Mouse (Mus musculus): ENCODE data around the gene Ddx55. TPM values are rescaled to one million over a fixed set of nuclear protein-coding genes. Genes with fewer than 3 reads are reported as not detected.
A peak's percentile ranks its signal among the peaks of the same experiment; 100 is the strongest.

The Ddx55 gene
- total and polyA plus RNA-seq, 2 experiments = 3.0 to 6.3 TPM

DNA sequence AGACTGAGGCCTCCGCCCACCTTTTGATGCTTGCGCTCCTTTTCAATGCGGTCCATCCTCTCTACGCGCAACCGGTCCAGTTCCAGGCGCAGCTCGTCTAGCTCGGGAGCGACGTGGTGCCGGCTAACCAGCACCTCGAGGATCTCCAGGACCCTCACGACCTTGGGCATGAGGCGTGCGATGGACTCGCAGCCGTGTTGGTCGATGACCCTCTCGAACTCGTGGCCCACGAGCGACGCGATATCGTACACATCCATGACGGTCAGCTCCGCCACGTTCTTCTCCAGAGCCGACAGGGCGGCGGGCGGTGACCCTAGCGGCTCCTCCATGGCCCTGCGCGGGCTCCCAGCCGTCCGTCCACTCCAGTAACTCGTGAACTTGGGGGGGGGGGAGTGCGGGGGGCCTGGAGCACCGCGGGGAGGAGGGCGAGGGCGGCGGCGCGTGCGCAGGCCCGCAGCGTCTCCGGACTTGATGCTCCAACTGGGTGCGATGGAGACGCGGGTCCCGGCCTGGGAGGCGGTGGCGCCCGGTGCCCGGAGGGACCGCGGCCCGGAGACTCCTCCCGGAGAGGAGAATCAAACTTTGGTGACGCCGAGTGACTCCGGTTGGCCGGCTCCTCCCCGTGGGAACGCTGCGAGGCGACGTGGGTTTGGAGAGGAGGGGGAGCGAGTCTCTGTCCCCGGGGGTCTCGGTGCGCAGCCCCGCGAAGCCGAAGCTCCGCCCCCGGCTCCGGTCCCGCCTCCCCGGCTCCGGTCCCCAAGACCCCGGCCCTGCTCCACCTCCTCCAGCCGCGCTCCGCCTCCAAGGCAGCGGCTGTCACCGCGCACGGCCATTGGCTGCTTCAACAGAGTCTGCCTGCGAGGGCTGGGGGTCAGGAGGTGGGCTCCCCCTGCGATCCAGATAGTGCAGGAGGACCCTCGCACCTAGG lies 21.7 kb upstream of the Ddx55 start, which contains the start of gene Rilpl1:
Gene Rilpl1 (minus strand): TSS at position 737 of the 928 bp plus-strand sequence.
- TF ChIP-seq POLR2A (IDR thresholded peaks at IDR 0.05; ENCODE audit: extremely low read depth, insufficient read depth, low read length) = 0 out of 2 replicates have a peak, but pooled peaks have one; percentile 6
- TF ChIP-seq CTCF (IDR thresholded peaks at IDR 0.05; ENCODE audit: low read depth, low read length) = no peak
- H3K4me3 ChIP-seq (ENCODE audit: insufficient read depth, low read depth, low read length) = peak within 1 kb of the TSS; percentile 68
- H3K4me1 ChIP-seq (ENCODE audit: control insufficient read depth, insufficient read depth, low read length) = peaks cover 4% of the 10 kb centered on the region; the same call in 1 of the 2 replicates
- 2% methylated on average over 90 of the region's 96 CpGs for WGBS
- DNase-seq (ENCODE audit: extremely low read depth, low read depth, low spot score) = no peak
- no peaks in the 10 kb centered on the region for H3K36me3 ChIP-seq (ENCODE audit: control insufficient read depth, insufficient read depth, low read length)
- H3K9ac ChIP-seq (ENCODE audit: low read depth, low read length) = peak within 1 kb of the TSS; percentile 81
- no peaks in the 10 kb centered on the region for H3K27me3 ChIP-seq (ENCODE audit: control insufficient read depth, insufficient read depth, low read length)
- H3K79me2 ChIP-seq (ENCODE audit: control insufficient read depth, insufficient read depth, low read length) = 0 out of 2 replicates have a peak, but pooled peaks cover 4% of the 10 kb centered on the region
- H3K27ac ChIP-seq (replicated peaks; ENCODE audit: insufficient read depth, low read depth, low read length) = peak within 1 kb of the TSS; percentile 5; the same call in 1 of the 2 replicates

DNA sequence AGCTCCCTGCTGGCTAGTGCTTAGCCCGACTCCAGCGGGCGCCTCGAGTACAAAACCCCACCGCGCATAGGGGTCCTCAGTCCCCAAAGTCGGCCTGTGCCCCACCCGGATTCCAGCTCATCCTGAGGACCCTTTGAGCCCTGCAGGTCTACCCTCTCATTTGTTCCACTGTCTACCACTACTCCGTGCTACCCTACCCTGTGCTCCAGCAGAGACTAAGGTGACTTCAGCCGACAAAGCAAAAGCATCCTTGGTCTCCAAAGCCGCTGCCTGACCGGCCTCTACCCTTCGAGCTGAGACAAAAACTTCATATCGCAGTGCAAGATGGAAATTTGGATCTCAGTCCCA lies 21.1 kb upstream of the Ddx55 start:
- H3K4me3 ChIP-seq (ENCODE audit: insufficient read depth, low read depth, low read length) = peak overlapping the region; percentile 68
- DNase-seq (ENCODE audit: extremely low read depth, low read depth, low spot score) = no peak
- H3K79me2 ChIP-seq (ENCODE audit: control insufficient read depth, insufficient read depth, low read length) = no peaks in the 10 kb centered on the region
- H3K4me1 ChIP-seq (ENCODE audit: control insufficient read depth, insufficient read depth, low read length) = peaks cover 4% of the 10 kb centered on the region; the same call in 1 of the 2 replicates
- WGBS = 28% methylated on average over 14 of the region's 14 CpGs
- TF ChIP-seq CTCF (IDR thresholded peaks at IDR 0.05; ENCODE audit: low read depth, low read length) (no peak), POLR2A (IDR thresholded peaks at IDR 0.05; ENCODE audit: extremely low read depth, insufficient read depth, low read length) (no peak)
- no peaks in the 10 kb centered on the region for H3K36me3 ChIP-seq (ENCODE audit: control insufficient read depth, insufficient read depth, low read length)
- no peaks in the 10 kb centered on the region for H3K27me3 ChIP-seq (ENCODE audit: control insufficient read depth, insufficient read depth, low read length)
- 0 out of 2 replicates have a peak overlapping the region, but pooled peaks have one; percentile 5 for H3K27ac ChIP-seq (replicated peaks; ENCODE audit: insufficient read depth, low read depth, low read length)
- peak overlapping the region; percentile 81 for H3K9ac ChIP-seq (ENCODE audit: low read depth, low read length)

DNA sequence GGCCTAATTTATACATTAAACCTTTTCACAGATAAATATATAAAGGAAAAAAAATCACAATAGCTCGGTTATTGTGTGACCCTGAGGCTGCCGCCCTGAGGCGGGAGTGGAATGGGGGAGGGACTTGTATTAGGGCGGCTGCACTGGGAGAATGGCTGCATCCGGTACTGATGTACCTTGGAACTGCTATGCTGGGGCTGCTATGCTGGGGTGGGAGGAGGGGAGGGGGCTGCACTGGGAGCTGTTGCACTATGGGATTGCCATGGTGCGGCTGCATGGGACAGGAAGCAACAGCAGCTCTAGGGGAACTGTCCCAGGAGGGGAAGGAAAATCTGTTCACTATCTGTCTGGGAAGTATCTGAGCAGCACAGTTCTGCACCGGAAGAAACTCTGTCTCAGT lies 20.2 kb upstream of the Ddx55 start:
- Histone ChIP-seq H3K9ac (ENCODE audit: low read depth, low read length) (no peak overlapping the region), H3K4me1 (ENCODE audit: control insufficient read depth, insufficient read depth, low read length) (peaks cover 4% of the 10 kb centered on the region; the same call in 1 of the 2 replicates), H3K4me3 (ENCODE audit: insufficient read depth, low read depth, low read length) (no peak overlapping the region), H3K79me2 (ENCODE audit: control insufficient read depth, insufficient read depth, low read length) (no peaks in the 10 kb centered on the region), H3K27ac (replicated peaks; ENCODE audit: insufficient read depth, low read depth, low read length) (no peak overlapping the region), H3K36me3 (ENCODE audit: control insufficient read depth, insufficient read depth, low read length) (no peaks in the 10 kb centered on the region), H3K27me3 (ENCODE audit: control insufficient read depth, insufficient read depth, low read length) (no peaks in the 10 kb centered on the region)
- TF ChIP-seq CTCF (IDR thresholded peaks at IDR 0.05; ENCODE audit: low read depth, low read length) (no peak), POLR2A (IDR thresholded peaks at IDR 0.05; ENCODE audit: extremely low read depth, insufficient read depth, low read length) (no peak)
- 65% methylated on average over 7 of the region's 7 CpGs for WGBS
- no peak for DNase-seq (ENCODE audit: extremely low read depth, low read depth, low spot score)

DNA sequence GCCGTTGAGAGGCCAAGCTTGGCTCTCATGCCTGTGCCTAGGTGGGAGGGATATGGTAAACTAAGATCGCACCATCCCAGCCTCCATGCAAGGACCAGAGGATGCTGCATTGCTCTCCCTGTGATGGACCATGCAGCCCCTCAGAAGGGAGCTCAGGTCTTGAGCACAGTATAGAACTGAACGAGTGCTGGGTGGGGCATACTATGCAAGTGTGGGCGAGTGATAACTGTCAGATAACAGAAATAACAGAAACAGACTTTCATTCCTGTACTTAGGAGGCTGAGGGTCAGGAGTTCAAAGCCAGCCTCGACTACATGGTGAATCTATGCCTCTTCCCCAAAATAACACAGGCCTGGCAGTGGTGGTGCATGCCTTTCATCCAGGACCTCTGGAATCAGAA lies 17.6 kb upstream of the Ddx55 start:
- DNase-seq (ENCODE audit: extremely low read depth, low read depth, low spot score) = no peak
- H3K4me3 ChIP-seq (ENCODE audit: insufficient read depth, low read depth, low read length) = no peak overlapping the region
- no peaks in the 10 kb centered on the region for H3K36me3 ChIP-seq (ENCODE audit: control insufficient read depth, insufficient read depth, low read length)
- no peaks in the 10 kb centered on the region for H3K27me3 ChIP-seq (ENCODE audit: control insufficient read depth, insufficient read depth, low read length)
- H3K9ac ChIP-seq (ENCODE audit: low read depth, low read length) = no peak overlapping the region
- WGBS = 64% methylated on average over 5 of the region's 5 CpGs
- no peak overlapping the region for H3K27ac ChIP-seq (replicated peaks; ENCODE audit: insufficient read depth, low read depth, low read length)
- TF ChIP-seq CTCF (IDR thresholded peaks at IDR 0.05; ENCODE audit: low read depth, low read length) (no peak), POLR2A (IDR thresholded peaks at IDR 0.05; ENCODE audit: extremely low read depth, insufficient read depth, low read length) (no peak)
- no peaks in the 10 kb centered on the region for H3K79me2 ChIP-seq (ENCODE audit: control insufficient read depth, insufficient read depth, low read length)
- H3K4me1 ChIP-seq (ENCODE audit: control insufficient read depth, insufficient read depth, low read length) = peaks cover 4% of the 10 kb centered on the region; the same call in 1 of the 2 replicates

DNA sequence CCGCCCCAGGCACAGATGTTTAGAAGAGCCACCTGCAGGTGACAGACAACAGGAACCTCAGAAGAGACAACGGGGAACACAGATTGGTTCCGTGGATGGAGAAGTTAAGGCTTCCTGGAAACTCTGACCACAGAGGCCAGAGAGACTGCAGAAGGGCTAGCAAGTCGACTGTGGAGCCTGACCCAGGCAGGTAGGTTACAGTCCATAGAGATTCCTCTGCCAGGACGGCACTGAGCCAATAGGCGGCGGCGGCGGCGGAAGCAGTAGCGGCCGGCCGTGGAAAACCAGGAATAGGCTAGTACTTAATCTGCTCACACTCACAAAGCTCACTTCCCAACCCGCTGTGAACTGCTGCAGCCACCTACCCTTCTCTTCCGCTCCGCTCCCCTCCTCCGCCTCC lies 15.9 kb upstream of the Ddx55 start:
- H3K79me2 ChIP-seq (ENCODE audit: control insufficient read depth, insufficient read depth, low read length) = 0 out of 2 replicates have a peak, but pooled peaks cover under 1% of the 10 kb centered on the region
- H3K4me3 ChIP-seq (ENCODE audit: insufficient read depth, low read depth, low read length) = no peak overlapping the region
- no peak overlapping the region for H3K27ac ChIP-seq (replicated peaks; ENCODE audit: insufficient read depth, low read depth, low read length)
- no peaks in the 10 kb centered on the region for H3K27me3 ChIP-seq (ENCODE audit: control insufficient read depth, insufficient read depth, low read length)
- no peaks in the 10 kb centered on the region for H3K36me3 ChIP-seq (ENCODE audit: control insufficient read depth, insufficient read depth, low read length)
- H3K9ac ChIP-seq (ENCODE audit: low read depth, low read length) = peak overlapping the region; percentile 24; the same call in 1 of the 2 replicates
- peak; percentile 56 for DNase-seq (ENCODE audit: extremely low read depth, low read depth, low spot score)
- TF ChIP-seq POLR2A (IDR thresholded peaks at IDR 0.05; ENCODE audit: extremely low read depth, insufficient read depth, low read length) (no peak), CTCF (IDR thresholded peaks at IDR 0.05; ENCODE audit: low read depth, low read length) (no peak)
- H3K4me1 ChIP-seq (ENCODE audit: control insufficient read depth, insufficient read depth, low read length) = peaks cover 1% of the 10 kb centered on the region; the same call in 1 of the 2 replicates
- 4% methylated on average over 15 of the region's 17 CpGs for WGBS
